Mouse (Mus musculus): ENCODE measurements around the gene Mast1. TPM values are rescaled to one million over a fixed set of nuclear protein-coding genes. Genes with fewer than 3 reads are reported as not detected.

Gene Mast1
- polyA plus RNA-seq (2015; fragmentation: Nextera tagmentation; extraction: Ambion mirVana) = 0.09 and 0.15 TPM in 2 replicates

DNA sequence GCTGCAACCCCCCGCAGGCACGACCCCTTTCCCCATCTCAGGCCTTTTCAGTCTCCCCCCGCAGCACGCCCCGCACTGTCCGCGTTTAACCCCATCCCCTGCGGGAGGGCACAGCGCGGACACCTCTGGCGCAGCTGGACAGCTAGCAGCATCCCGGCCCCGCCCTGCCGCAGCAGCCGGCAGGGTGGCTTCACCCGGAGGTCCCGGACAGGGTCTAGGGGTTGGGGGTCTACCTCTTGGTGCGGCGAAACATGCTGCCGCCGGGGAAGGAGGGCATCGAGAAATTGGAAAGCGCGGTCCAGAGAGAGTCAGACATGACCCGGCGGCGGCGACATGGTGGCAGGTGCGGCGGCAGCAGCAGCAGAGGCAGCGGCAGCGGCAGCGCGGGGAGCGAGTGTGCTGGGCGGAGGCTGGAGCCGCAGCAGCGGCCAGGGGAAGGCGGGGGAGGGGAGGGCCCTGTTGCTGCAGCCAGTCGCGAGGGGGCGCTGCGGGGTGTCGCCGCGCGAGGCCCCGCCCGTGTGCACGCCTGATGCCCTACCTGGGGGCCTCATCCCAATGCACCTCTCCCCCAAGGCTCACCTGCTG lies at the start of gene Mast1:
Gene Mast1, minus strand, starts transcription at position 398 of the 585 bp plus-strand sequence.
- H3K9ac ChIP-seq (ENCODE audit: low read depth, low read length) = no peak within 1 kb of the TSS

DNA sequence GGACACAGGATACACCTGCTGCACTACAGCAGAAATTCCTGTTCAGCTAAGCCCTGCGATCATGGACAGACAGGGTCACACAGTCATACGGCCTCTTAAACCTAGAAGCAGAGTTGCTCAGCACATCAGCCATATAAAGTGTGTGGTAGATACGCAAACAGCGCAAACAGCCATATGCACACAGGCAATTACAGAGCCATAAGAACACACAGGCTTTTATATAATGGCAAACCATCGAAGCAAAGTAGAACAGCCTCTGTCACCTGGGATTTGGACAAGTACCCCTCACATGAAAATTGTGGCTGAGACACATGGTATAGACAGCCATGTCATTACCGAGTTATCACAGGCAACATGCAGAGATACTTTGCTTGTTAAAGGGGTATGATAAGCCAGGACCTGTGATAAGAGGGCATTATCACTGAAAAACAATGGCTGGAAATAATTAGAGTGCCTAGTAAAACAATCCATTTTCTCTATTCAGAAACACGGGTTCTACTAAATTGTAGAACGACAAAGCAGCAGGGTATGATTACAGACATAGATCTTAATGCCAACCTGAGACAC lies 49.3 kb upstream of the Mast1 start:
- Histone ChIP-seq H3K4me3 (ENCODE audit: low read depth, low read length) (peak overlapping the region; percentile 64), H3K4me1 (ENCODE audit: control insufficient read depth, low read depth, low read length) (peaks cover 69% of the 10 kb centered on the region), H3K4me2 (ENCODE audit: low read depth, low read length) (peak overlapping the region; percentile 99), H3K9ac (ENCODE audit: low read depth, low read length) (peak overlapping the region; percentile 66; the same call in 1 of the 2 replicates), H3K27ac (ENCODE audit: low read length) (peak overlapping the region; percentile 86), H3K9me3 (replicated peaks; ENCODE audit: control insufficient read depth, low read length) (no peaks in the 10 kb centered on the region), H3K27me3 (ENCODE audit: control insufficient read depth, insufficient read depth, low read depth, low read length) (no peaks in the 10 kb centered on the region), H3K36me3 (ENCODE audit: control insufficient read depth, insufficient read depth) (no peaks in the 10 kb centered on the region)
- no peak for ATAC-seq (ENCODE audit: low read depth)
- WGBS (ENCODE audit: insufficient replicate concordance) = 17% methylated on average over 8 of the region's 8 CpGs

More for the DNA sequence above, at the start of gene Mast1:
- Histone ChIP-seq H3K9me3 (replicated peaks; ENCODE audit: control insufficient read depth, low read length) (no peaks in the 10 kb centered on the region), H3K27me3 (ENCODE audit: control insufficient read depth, insufficient read depth, low read depth, low read length) (peaks cover 69% of the 10 kb centered on the region), H3K36me3 (ENCODE audit: control insufficient read depth, insufficient read depth) (no peaks in the 10 kb centered on the region), H3K27ac (ENCODE audit: low read length) (no peak within 1 kb of the TSS), H3K4me2 (ENCODE audit: low read depth, low read length) (peak within 1 kb of the TSS; percentile 74), H3K4me1 (ENCODE audit: control insufficient read depth, low read depth, low read length) (peaks cover 17% of the 10 kb centered on the region), H3K4me3 (ENCODE audit: low read depth, low read length) (peak within 1 kb of the TSS; percentile 51)
- under 1% methylated on average over 49 of the region's 50 CpGs for WGBS (ENCODE audit: insufficient replicate concordance)
- peak; percentile 54; the same call in 1 of the 2 replicates for ATAC-seq (ENCODE audit: low read depth)

DNA sequence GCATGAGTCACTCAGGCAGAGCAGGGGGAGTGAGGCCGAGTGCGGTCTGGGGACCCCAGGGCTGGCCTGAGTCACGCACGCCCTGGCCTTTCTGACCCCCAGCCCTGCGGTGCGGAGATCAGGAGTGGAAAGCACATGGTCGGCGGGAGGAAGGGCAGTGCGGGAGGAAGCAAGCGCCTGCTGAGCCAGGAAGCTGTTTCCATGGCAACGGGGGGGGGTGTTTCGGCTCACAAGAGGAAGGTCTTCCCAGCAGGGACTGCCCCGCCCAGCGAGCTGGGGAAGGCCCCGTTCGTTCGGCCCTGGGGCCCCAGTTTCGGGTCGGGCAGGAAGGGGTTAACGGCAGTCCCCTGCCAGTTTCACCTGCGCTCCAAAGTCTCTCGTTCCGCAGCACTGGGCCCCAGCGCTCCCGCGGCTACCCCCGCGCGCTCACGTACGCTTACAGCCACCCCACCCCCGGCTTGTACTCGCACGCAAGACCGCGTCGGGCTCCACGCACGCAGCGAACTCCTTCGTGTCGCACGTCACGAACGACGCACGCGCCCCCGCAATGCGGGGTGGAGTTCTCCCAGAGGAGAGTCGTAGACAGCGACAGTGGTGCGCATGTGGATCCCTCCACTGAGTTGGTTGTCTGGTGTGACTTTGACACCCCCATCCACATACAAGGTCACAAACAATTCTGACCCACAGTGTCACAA lies 48.7 kb upstream of the Mast1 start:
- Histone ChIP-seq H3K27me3 (ENCODE audit: control insufficient read depth, insufficient read depth, low read depth, low read length) (no peaks in the 10 kb centered on the region), H3K4me1 (ENCODE audit: control insufficient read depth, low read depth, low read length) (peaks cover 71% of the 10 kb centered on the region), H3K4me2 (ENCODE audit: low read depth, low read length) (peak overlapping the region; percentile 99), H3K27ac (ENCODE audit: low read length) (peak overlapping the region; percentile 86), H3K4me3 (ENCODE audit: low read depth, low read length) (peak overlapping the region; percentile 64), H3K9ac (ENCODE audit: low read depth, low read length) (peak overlapping the region; percentile 66), H3K9me3 (replicated peaks; ENCODE audit: control insufficient read depth, low read length) (no peaks in the 10 kb centered on the region), H3K36me3 (ENCODE audit: control insufficient read depth, insufficient read depth) (no peaks in the 10 kb centered on the region)
- peak; percentile 20 for ATAC-seq (ENCODE audit: low read depth)
- WGBS (ENCODE audit: insufficient replicate concordance) = under 1% methylated on average over 53 of the region's 53 CpGs

DNA sequence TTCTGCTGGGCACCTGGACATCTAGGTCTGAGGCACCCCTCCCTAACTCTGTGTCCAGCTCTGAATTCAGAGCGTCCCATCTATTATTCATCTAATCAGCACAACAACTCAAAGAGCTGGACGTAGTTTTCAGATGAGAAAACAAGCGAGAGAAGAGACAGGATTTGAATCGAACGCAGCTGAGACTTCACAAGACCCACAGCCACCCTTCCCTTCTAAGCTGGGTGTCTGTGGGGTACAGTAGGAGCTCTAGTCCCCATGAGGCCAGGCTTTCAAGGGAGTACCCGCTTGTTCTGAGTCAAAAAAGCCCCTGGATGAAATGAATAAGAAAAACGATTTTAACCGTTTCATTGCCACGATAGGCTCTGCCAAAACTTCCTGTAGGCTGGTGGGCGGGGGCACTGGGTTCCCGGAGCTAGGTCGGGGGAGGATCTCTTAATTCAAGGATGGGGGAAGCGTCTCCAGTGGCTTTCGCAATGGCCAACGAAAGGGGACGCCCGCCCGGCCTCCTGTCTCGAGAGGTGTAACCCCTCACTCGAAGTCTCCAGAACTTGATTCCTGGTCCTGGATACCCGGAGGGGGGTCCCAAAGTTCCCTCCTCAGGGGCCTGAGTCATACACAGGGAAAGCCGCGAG lies 48.0 kb upstream of the Mast1 start:
- Histone ChIP-seq H3K27ac (ENCODE audit: low read length) (peak overlapping the region; percentile 86), H3K4me3 (ENCODE audit: low read depth, low read length) (peak overlapping the region; percentile 64), H3K4me1 (ENCODE audit: control insufficient read depth, low read depth, low read length) (peaks cover 73% of the 10 kb centered on the region), H3K4me2 (ENCODE audit: low read depth, low read length) (peak overlapping the region; percentile 99), H3K27me3 (ENCODE audit: control insufficient read depth, insufficient read depth, low read depth, low read length) (no peaks in the 10 kb centered on the region), H3K9ac (ENCODE audit: low read depth, low read length) (peak overlapping the region; percentile 66), H3K9me3 (replicated peaks; ENCODE audit: control insufficient read depth, low read length) (no peaks in the 10 kb centered on the region), H3K36me3 (ENCODE audit: control insufficient read depth, insufficient read depth) (no peaks in the 10 kb centered on the region)
- WGBS (ENCODE audit: insufficient replicate concordance) = under 1% methylated on average over 23 of the region's 23 CpGs
- no peak for ATAC-seq (ENCODE audit: low read depth)

DNA sequence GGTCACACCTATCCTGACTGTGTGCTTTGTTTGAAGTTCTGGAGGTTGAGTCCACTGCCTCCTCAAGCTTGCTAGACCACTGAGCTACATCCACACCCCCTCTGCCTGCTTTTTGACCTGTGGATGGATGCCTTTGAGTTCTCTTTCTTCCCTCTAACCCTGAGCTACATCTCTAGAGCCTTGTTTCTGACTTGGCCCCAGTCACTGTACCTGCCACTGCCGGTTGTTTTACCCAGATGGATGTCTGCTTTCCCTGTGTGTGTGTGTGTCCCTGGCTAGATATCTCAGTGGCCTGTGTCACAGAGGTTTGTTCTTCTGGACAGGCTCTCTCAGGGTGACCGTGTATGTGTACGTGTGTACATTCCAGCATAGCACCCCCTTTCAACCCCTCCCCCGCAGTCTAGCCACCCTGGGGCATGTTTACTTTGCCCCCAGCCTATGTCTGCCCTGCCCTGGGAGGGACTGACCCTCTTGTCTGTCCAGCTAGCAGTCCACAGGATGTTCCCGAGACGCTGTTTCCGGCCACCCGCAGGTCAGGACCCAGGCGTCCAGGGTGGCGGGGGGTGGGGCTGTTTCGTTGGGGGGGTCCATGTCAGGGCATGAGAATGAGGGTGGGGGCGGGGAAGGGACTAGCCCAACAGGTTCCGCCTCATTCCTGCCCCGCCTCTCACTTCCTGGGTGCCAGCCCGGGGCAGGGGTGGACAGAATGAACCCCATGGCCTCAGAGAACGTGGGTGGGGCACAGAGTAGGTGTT lies 47.3 kb upstream of the Mast1 start:
- ATAC-seq (ENCODE audit: low read depth) = peak; percentile 57
- 21% methylated on average over 16 of the region's 16 CpGs for WGBS (ENCODE audit: insufficient replicate concordance)
- Histone ChIP-seq H3K27ac (ENCODE audit: low read length) (peak overlapping the region; percentile 86), H3K4me3 (ENCODE audit: low read depth, low read length) (peak overlapping the region; percentile 64; the same call in 1 of the 2 replicates), H3K9me3 (replicated peaks; ENCODE audit: control insufficient read depth, low read length) (no peaks in the 10 kb centered on the region), H3K4me2 (ENCODE audit: low read depth, low read length) (peak overlapping the region; percentile 99), H3K4me1 (ENCODE audit: control insufficient read depth, low read depth, low read length) (peaks cover 80% of the 10 kb centered on the region), H3K36me3 (ENCODE audit: control insufficient read depth, insufficient read depth) (no peaks in the 10 kb centered on the region), H3K9ac (ENCODE audit: low read depth, low read length) (peak overlapping the region; percentile 66; the same call in 1 of the 2 replicates), H3K27me3 (ENCODE audit: control insufficient read depth, insufficient read depth, low read depth, low read length) (no peaks in the 10 kb centered on the region)

DNA sequence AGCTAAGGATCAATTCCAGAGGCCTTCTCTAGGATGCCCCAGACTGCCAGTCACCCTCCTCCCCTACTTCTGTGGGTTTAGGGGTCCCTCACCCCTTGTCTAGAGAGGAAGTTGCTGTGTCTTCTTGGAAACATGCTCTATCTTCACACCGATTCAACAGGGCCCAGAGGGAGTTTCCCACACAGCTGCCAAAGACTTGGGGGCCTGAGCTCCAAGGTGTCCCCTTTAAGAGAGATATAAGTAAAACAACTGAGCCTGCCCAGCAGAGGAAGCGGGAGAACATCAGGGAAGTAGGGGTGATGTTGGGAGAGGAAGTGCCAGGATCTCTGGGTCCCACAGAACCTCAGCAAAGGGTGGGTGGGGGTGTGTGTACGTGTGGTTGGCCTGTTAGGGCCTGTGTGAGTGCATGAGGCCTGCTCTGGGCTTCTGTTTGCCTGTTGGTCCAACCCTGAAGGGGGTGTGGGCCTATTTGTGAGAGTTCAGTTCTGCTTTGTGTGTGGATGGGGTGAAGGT lies 45.4 kb upstream of the Mast1 start:
- WGBS (ENCODE audit: insufficient replicate concordance) = 30% methylated on average over 3 of the region's 3 CpGs
- H3K4me1 ChIP-seq (ENCODE audit: control insufficient read depth, low read depth, low read length) = peaks cover 92% of the 10 kb centered on the region
- H3K27me3 ChIP-seq (ENCODE audit: control insufficient read depth, insufficient read depth, low read depth, low read length) = peaks cover 9% of the 10 kb centered on the region
- ATAC-seq (ENCODE audit: low read depth) = no peak
- no peak overlapping the region for H3K4me3 ChIP-seq (ENCODE audit: low read depth, low read length)
- H3K36me3 ChIP-seq (ENCODE audit: control insufficient read depth, insufficient read depth) = no peaks in the 10 kb centered on the region
- no peak overlapping the region for H3K4me2 ChIP-seq (ENCODE audit: low read depth, low read length)
- H3K9me3 ChIP-seq (replicated peaks; ENCODE audit: control insufficient read depth, low read length) = no peaks in the 10 kb centered on the region
- peak overlapping the region; percentile 2; the same call in 1 of the 2 replicates for H3K9ac ChIP-seq (ENCODE audit: low read depth, low read length)
- H3K27ac ChIP-seq (ENCODE audit: low read length) = peak overlapping the region; percentile 23

- peaks cover 95% of the 10 kb centered on the region for H3K4me1 ChIP-seq (ENCODE audit: control insufficient read depth, low read depth, low read length)
- H3K4me2 ChIP-seq (ENCODE audit: low read depth, low read length) = no peak overlapping the region
- H3K9ac ChIP-seq (ENCODE audit: low read depth, low read length) = peak overlapping the region; percentile 2; the same call in 1 of the 2 replicates
- WGBS (ENCODE audit: insufficient replicate concordance) = 55% methylated on average over 15 of the region's 15 CpGs
- no peak overlapping the region for H3K4me3 ChIP-seq (ENCODE audit: low read depth, low read length)
- peaks cover 9% of the 10 kb centered on the region for H3K27me3 ChIP-seq (ENCODE audit: control insufficient read depth, insufficient read depth, low read depth, low read length)
- ATAC-seq (ENCODE audit: low read depth) = no peak
- H3K36me3 ChIP-seq (ENCODE audit: control insufficient read depth, insufficient read depth) = no peaks in the 10 kb centered on the region
- H3K27ac ChIP-seq (ENCODE audit: low read length) = peak overlapping the region; percentile 23
- H3K9me3 ChIP-seq (replicated peaks; ENCODE audit: control insufficient read depth, low read length) = no peaks in the 10 kb centered on the region
Measured at GRCm38 (mm10) chr8:84981644-84982498, 44.7 kb upstream of the Mast1 start.
